Mouse (Mus musculus): ENCODE data around the gene Lrp5.

DNA sequence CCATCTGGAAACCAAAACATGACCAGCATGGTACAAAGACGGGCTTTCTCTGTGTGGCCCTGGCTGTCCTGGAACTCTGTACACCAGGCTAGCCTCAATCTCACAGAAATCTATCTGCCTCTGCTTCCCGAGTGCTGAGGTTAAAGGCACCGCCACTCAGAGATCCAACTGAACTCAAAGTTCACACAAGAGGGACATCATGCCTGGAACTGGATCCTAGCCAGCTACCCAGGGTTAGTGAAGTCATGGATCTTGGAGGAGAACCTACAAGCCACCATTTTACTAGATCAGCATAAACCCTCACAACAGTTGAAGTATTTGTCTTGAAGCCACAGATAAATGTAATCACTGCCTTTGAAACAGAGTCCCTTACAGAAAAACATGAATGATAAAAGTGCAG lies 49.6 kb upstream of the Lrp5 start:
- TF ChIP-seq POLR2A (IDR thresholded peaks at IDR 0.05; ENCODE audit: borderline replicate concordance, low read depth, low read length) (no peak), CTCF (IDR thresholded peaks at IDR 0.05; ENCODE audit: low read depth, low read length) (no peak)
